Mouse (Mus musculus) liver, embryonic 13.5 days (tissue): ENCODE data around the gene Nr3c2. TPM values are rescaled to one million over a fixed set of nuclear protein-coding genes. Genes with fewer than 3 reads are reported as not detected.

Experiments used
- ATAC-seq: fragments of 200-750 bp; cut with Nextera tagmentation; 2 replicates; pipeline ENCODE4 v1.8.0; 2017; ENCODE audit warnings: low read depth, mild to moderate bottlenecking, moderate number of reproducible peaks, moderate library complexity
- DNase-seq: peaks from one replicate; pipeline ENCODE4 v3.0.0; 2022
- H3K27ac ChIP-seq: fragments of 300-500 bp; sonication (generic); 2 replicates; pipeline ENCODE4 v1.5.1; 2015; ENCODE audit warnings: moderate library complexity, mild to moderate bottlenecking, inconsistent platforms
- H3K27me3 ChIP-seq: fragments of 300-500 bp; sonication (generic); 2 replicates; pipeline ENCODE4 v1.6.1; 2015; ENCODE audit warnings: mild to moderate bottlenecking, inconsistent platforms
- H3K36me3 ChIP-seq: fragments of 300-500 bp; sonication (generic); 2 replicates; pipeline ENCODE4 v1.6.1; 2015; ENCODE audit warnings: mild to moderate bottlenecking, inconsistent platforms
- H3K4me1 ChIP-seq: fragments of 300-500 bp; sonication (generic); replicated peaks from 2 replicates; pipeline ENCODE4 v1.6.1; 2015; ENCODE audit warnings: inconsistent platforms
- H3K4me2 ChIP-seq: fragments of 300-500 bp; sonication (generic); 2 replicates; pipeline ENCODE4 v1.6.1; 2015; ENCODE audit warnings: inconsistent platforms, mild to moderate bottlenecking, moderate library complexity
- H3K4me3 ChIP-seq: fragments of 300-500 bp; sonication (generic); replicated peaks from 2 replicates; pipeline ENCODE4 v1.5.1; 2015; ENCODE audit warnings: mild to moderate bottlenecking, inconsistent platforms
- H3K9ac ChIP-seq: fragments of 300-500 bp; sonication (generic); 2 replicates; pipeline ENCODE4 v1.6.1; 2015; ENCODE audit warnings: mild to moderate bottlenecking, inconsistent platforms
- H3K9me3 ChIP-seq: fragments of 300-500 bp; sonication (generic); replicated peaks from 2 replicates; pipeline ENCODE4 v1.6.1; 2016; ENCODE audit warnings: inconsistent platforms
- WGBS: fragments of 180-500 bp; shearing (Covaris S2); methylation state at CpG from one replicate; pipeline ENCODE4 v1.1.7; 2015; ENCODE audit not compliant: insufficient replicate concordance; 5-methylcytosine and 5-hydroxymethylcytosine counted together
- polyA plus RNA-seq: library from polyadenylated mRNA; unstranded; fragments of >200 nt; fragmentation: Nextera tagmentation; extraction: Ambion mirVana; gene quantifications from 2 replicates; pipeline ENCODE4 v1.2.1, GENCODE M21; 2015

Gene Nr3c2
- polyA plus RNA-seq, 1 experiment from 2014 or later: 0.92 TPM

DNA sequence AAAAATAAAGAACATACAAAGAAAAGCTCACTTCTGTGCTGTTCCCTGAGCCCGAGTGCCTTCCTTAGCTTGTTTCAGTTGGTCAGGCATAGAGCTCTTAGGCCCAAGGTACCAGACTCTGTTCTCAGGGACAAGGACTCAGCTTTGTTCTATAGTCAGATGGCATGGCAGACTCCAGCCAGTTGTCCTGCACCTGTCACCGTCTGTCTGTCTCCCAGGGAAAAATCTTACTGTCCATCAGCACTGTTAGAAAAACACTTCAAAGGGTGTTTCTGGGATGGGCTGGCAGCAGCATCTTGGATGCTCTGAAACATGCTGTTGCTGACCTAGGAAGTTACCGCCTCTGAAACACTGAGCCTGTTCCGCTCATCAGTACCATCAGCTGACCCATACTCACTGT is 78.7 kb downstream of the Nr3c2 start:
- Histone ChIP-seq H3K4me2 (no peak overlapping the region), H3K4me3 (no peak overlapping the region), H3K4me1 (no peaks in the 10 kb centered on the region), H3K9ac (no peak overlapping the region), H3K9me3 (no peaks in the 10 kb centered on the region), H3K36me3 (no peaks in the 10 kb centered on the region), H3K27ac (no peak overlapping the region), H3K27me3 (no peaks in the 10 kb centered on the region)
- WGBS: 69% methylated on average over 4 of the region's 4 CpGs
- ATAC-seq: no peak
- DNase-seq: no peak

GRCm38 (mm10) chr8:76984082-76984481 is 84.8 kb downstream of the Nr3c2 start:
- Histone ChIP-seq H3K27ac (no peak overlapping the region), H3K27me3 (no peaks in the 10 kb centered on the region), H3K4me1 (no peaks in the 10 kb centered on the region), H3K9ac (no peak overlapping the region), H3K4me3 (no peak overlapping the region), H3K36me3 (no peaks in the 10 kb centered on the region), H3K9me3 (no peaks in the 10 kb centered on the region), H3K4me2 (no peak overlapping the region)
- ATAC-seq: no peak
- no peak for DNase-seq

DNA sequence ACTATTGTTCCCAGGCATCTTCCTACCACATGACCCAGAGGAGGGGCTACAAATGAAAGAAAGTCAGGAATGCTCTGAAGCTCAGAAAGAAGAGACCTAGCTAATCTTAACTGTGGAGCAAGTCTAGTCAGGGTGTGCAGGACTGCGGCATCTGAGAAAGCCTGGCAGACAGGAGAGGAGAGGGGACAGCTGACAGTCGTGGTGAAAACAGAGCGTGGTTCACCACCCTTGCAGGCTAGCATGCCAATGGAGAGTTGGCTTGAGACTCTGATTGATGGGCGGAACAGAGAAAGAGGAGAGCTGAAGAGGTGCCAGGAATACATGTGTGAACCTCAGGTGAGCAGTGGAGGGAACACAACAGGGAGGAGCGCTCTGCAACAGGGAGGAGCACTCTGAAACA is 85.6 kb downstream of the Nr3c2 start:
- Histone ChIP-seq H3K27ac (no peak overlapping the region), H3K27me3 (no peaks in the 10 kb centered on the region), H3K9me3 (no peaks in the 10 kb centered on the region), H3K4me3 (no peak overlapping the region), H3K4me2 (no peak overlapping the region), H3K9ac (no peak overlapping the region), H3K36me3 (no peaks in the 10 kb centered on the region), H3K4me1 (no peaks in the 10 kb centered on the region)
- no peak for DNase-seq
- ATAC-seq: no peak
- WGBS: 60% methylated on average over 5 of the region's 5 CpGs

- no peak overlapping the region for H3K9ac ChIP-seq
- no peak overlapping the region for H3K4me2 ChIP-seq
- no peak overlapping the region for H3K27ac ChIP-seq
- no peaks in the 10 kb centered on the region for H3K36me3 ChIP-seq
- WGBS: 72% methylated on average over 3 of the region's 3 CpGs
- ATAC-seq: no peak
- H3K4me1 ChIP-seq: no peaks in the 10 kb centered on the region
- H3K27me3 ChIP-seq: no peaks in the 10 kb centered on the region
- DNase-seq: no peak
- no peaks in the 10 kb centered on the region for H3K9me3 ChIP-seq
- no peak overlapping the region for H3K4me3 ChIP-seq
These were observed 88.6 kb downstream of the Nr3c2 start for GRCm38 (mm10) chr8:76987876-76988275.

GRCm38 (mm10) chr8:76998276-76998675 is 99.0 kb downstream of the Nr3c2 start:
- Histone ChIP-seq H3K27me3 (no peaks in the 10 kb centered on the region), H3K4me3 (no peak overlapping the region), H3K4me1 (peaks cover 3% of the 10 kb centered on the region; the same call in 1 of the 2 replicates), H3K36me3 (no peaks in the 10 kb centered on the region), H3K9ac (no peak overlapping the region), H3K27ac (no peak overlapping the region), H3K9me3 (no peaks in the 10 kb centered on the region), H3K4me2 (no peak overlapping the region)
- DNase-seq (no peak), ATAC-seq (no peak)
- 59% methylated on average over 4 of the region's 4 CpGs for WGBS

DNA sequence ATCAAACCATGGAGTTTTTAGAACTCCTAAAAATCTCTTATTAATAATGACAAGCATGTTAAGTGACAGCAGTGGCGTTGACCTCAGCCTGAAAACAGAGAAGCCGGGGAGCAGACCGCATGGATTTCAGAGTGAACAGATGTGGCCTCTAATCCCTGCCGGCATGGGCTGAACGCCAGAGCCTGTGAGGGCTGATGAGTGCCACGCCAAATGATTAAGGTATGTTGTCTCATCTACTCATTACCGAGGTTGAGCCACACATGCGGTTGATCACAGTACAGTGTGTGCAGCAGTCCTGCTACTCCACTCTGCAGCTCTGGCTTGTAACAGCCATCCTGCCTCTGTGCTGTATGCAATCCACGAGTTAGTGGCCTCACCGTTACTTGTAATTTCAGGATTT is 110.2 kb downstream of the Nr3c2 start:
- no peak for ATAC-seq
- Histone ChIP-seq H3K9ac (no peak overlapping the region), H3K4me2 (no peak overlapping the region), H3K27me3 (no peaks in the 10 kb centered on the region), H3K36me3 (no peaks in the 10 kb centered on the region), H3K27ac (no peak overlapping the region), H3K4me1 (no peaks in the 10 kb centered on the region), H3K4me3 (no peak overlapping the region), H3K9me3 (no peaks in the 10 kb centered on the region)
- WGBS: 74% methylated on average over 10 of the region's 10 CpGs
- DNase-seq: no peak

GRCm38 (mm10) chr8:77011985-77012384 is 112.7 kb downstream of the Nr3c2 start:
- no peaks in the 10 kb centered on the region for H3K36me3 ChIP-seq
- ATAC-seq (no peak), DNase-seq (no peak)
- no peak overlapping the region for H3K4me2 ChIP-seq
- H3K9me3 ChIP-seq: no peaks in the 10 kb centered on the region
- H3K9ac ChIP-seq: no peak overlapping the region
- H3K4me3 ChIP-seq: no peak overlapping the region
- H3K4me1 ChIP-seq: no peaks in the 10 kb centered on the region
- no peaks in the 10 kb centered on the region for H3K27me3 ChIP-seq
- 60% methylated on average over 3 of the region's 3 CpGs for WGBS
- H3K27ac ChIP-seq: no peak overlapping the region

GRCm38 (mm10) chr8:77012641-77013040 is 113.4 kb downstream of the Nr3c2 start:
- no peak overlapping the region for H3K27ac ChIP-seq
- no peak overlapping the region for H3K4me2 ChIP-seq
- no peak for ATAC-seq
- H3K27me3 ChIP-seq: no peaks in the 10 kb centered on the region
- WGBS: 68% methylated on average over 6 of the region's 6 CpGs
- no peak overlapping the region for H3K9ac ChIP-seq
- H3K4me1 ChIP-seq: no peaks in the 10 kb centered on the region
- no peak for DNase-seq
- no peaks in the 10 kb centered on the region for H3K9me3 ChIP-seq
- no peak overlapping the region for H3K4me3 ChIP-seq
- no peaks in the 10 kb centered on the region for H3K36me3 ChIP-seq

DNA sequence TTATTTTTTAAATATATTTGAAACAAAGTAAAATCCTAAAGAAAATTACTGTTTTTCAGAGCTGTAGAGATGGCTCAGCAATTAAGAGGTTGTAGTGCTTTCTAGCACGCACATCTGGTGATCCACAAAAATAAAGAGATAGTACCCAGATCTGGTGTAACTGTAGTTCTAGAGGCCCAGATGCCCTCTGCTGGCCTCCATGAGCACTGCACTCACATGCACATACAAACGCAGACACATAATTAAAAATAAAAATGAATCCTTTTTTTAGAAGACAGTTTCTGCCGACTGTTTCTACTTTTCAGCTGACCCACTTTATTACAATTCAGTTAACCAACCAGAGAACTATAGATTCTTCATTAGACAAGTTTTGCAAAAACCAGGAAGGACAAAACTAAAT is 117.5 kb downstream of the Nr3c2 start:
- Histone ChIP-seq H3K36me3 (no peaks in the 10 kb centered on the region), H3K4me2 (no peak overlapping the region), H3K4me3 (no peak overlapping the region), H3K27ac (no peak overlapping the region), H3K4me1 (no peaks in the 10 kb centered on the region), H3K27me3 (no peaks in the 10 kb centered on the region), H3K9me3 (0 out of 2 replicates have a peak, but pooled peaks cover 2% of the 10 kb centered on the region), H3K9ac (no peak overlapping the region)
- 84% methylated on average over 3 of the region's 3 CpGs for WGBS
- DNase-seq: no peak
- ATAC-seq: no peak

GRCm38 (mm10) chr8:77023837-77024710 is 124.8 kb downstream of the Nr3c2 start:
- Histone ChIP-seq H3K27ac (no peak overlapping the region), H3K4me2 (no peak overlapping the region), H3K27me3 (no peaks in the 10 kb centered on the region), H3K36me3 (no peaks in the 10 kb centered on the region), H3K4me1 (no peaks in the 10 kb centered on the region), H3K9me3 (no peaks in the 10 kb centered on the region), H3K9ac (no peak overlapping the region), H3K4me3 (no peak overlapping the region)
- DNase-seq: no peak
- 63% methylated on average over 13 of the region's 13 CpGs for WGBS
- no peak for ATAC-seq

GRCm38 (mm10) chr8:77031213-77031612 is 132.0 kb downstream of the Nr3c2 start:
- DNase-seq (no peak), ATAC-seq (no peak)
- H3K9me3 ChIP-seq: no peaks in the 10 kb centered on the region
- H3K36me3 ChIP-seq: no peaks in the 10 kb centered on the region
- no peaks in the 10 kb centered on the region for H3K27me3 ChIP-seq
- H3K4me2 ChIP-seq: no peak overlapping the region
- H3K4me1 ChIP-seq: no peaks in the 10 kb centered on the region
- no peak overlapping the region for H3K4me3 ChIP-seq
- H3K27ac ChIP-seq: no peak overlapping the region
- H3K9ac ChIP-seq: no peak overlapping the region
- WGBS: 68% methylated on average over 3 of the region's 3 CpGs
